Mouse (Mus musculus) 416B (cell line): ENCODE results near the gene Adat3.

ENCODE experiments used
- DNase-seq: peaks from one replicate; pipeline ENCODE4 v3.0.0; 2011; ENCODE audit warnings: low read depth

Gene Adat3

GRCm38 (mm10) chr10:80653156-80653720, 50.6 kb downstream of the Adat3 start:
- DNase-seq = peak; percentile 62

GRCm38 (mm10) chr10:80654866-80655265, 52.2 kb downstream of the Adat3 start:
- no peak for DNase-seq

- no peak for DNase-seq
Measured at GRCm38 (mm10) chr10:80655406-80656129, 52.9 kb downstream of the Adat3 start.

- DNase-seq = peak; percentile 99
Measured at GRCm38 (mm10) chr10:80656130-80656862, 53.6 kb downstream of the Adat3 start.

- no peak for DNase-seq
Measured at GRCm38 (mm10) chr10:80656863-80657623, 54.4 kb downstream of the Adat3 start, which contains the start of gene Btbd2. Gene Btbd2, minus strand, starts transcription at chr10:80657071.
